Mouse (Mus musculus) myocyte (in vitro differentiated cells): ENCODE data around the gene Ky.

Experiments
- CEBPB ChIP-seq: IDR thresholded peaks from 2 replicates; pipeline ENCODE4 v1.6.1; 2011; ENCODE audit warnings: mild to moderate bottlenecking, moderate library complexity; ENCODE audit not compliant: poor library complexity, insufficient read depth, severe bottlenecking
- E2F4 ChIP-seq: IDR thresholded peaks from one replicate; pipeline ENCODE4 v1.6.1; 2011; ENCODE audit warnings: mild to moderate bottlenecking, control low read depth, moderate library complexity; ENCODE audit not compliant: insufficient read depth
- MAX ChIP-seq: IDR thresholded peaks from one replicate; pipeline ENCODE4 v1.6.1; 2011; ENCODE audit warnings: low read depth, mild to moderate bottlenecking, control low read depth
- MYOD1 ChIP-seq, 3 experiments: IDR thresholded peaks; one replicate each; pipeline ENCODE4 v1.6.1; 2011; ENCODE audit warnings: control low read depth in 2 of 3, low read depth in 2 of 3, mild to moderate bottlenecking in 2 of 3, moderate library complexity in 1 of 3; ENCODE audit not compliant: insufficient read length in 2 of 3, control insufficient read depth in 1 of 3
- MYOG ChIP-seq, 3 experiments: IDR thresholded peaks; one replicate each; pipeline ENCODE4 v1.6.1; 2011; ENCODE audit warnings: control low read depth in 2 of 3, low read depth in 2 of 3, mild to moderate bottlenecking in 2 of 3; ENCODE audit not compliant: insufficient read length in 2 of 3, control insufficient read depth in 1 of 3, insufficient read depth in 1 of 3
- POLR2A ChIP-seq: IDR thresholded peaks from one replicate; pipeline ENCODE4 v1.6.1; 2011; ENCODE audit warnings: low read depth, mild to moderate bottlenecking, control low read depth, moderate library complexity; ENCODE audit not compliant: insufficient read length
- POLR2AphosphoS2 ChIP-seq: IDR thresholded peaks from one replicate; pipeline ENCODE4 v1.6.1; 2011; ENCODE audit warnings: low read depth, control low read depth; ENCODE audit not compliant: insufficient read length
- TCF12 ChIP-seq: IDR thresholded peaks from one replicate; pipeline ENCODE4 v1.6.1; 2011; ENCODE audit warnings: mild to moderate bottlenecking, control low read depth; ENCODE audit not compliant: poor library complexity, insufficient read depth, severe bottlenecking
- USF1 ChIP-seq: IDR thresholded peaks from one replicate; pipeline ENCODE4 v1.6.1; 2011; ENCODE audit warnings: low read depth, mild to moderate bottlenecking, control low read depth, moderate library complexity

DNA sequence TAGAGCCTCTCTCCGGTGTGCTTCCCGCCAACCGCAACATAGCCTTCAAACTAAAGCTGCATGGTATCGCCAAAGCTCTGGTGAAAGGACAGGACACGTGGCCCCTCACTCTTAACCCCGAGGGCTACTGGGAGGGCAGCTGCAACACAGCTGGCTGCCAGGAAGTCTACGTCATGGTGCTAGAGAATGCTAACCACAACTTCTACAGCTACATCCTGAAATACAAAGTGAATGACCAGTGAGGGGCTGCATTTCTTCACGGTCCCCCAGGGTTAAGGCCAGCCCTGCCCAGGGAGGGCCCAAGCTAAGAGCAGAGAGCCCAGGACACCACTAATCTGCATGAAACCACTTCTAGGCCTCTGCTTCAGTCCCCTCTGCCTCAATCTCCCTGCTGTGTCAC is 37.0 kb downstream of the Ky start:
- TF ChIP-seq MYOD1 (IDR thresholded peaks at IDR 0.05; ENCODE audit: control insufficient read depth in 1 of 3, insufficient read length in 2 of 3, low read depth in 2 of 3) (peak in 1 of 3 experiments; percentile 18), POLR2A (no peak), MYOG (IDR thresholded peaks at IDR 0.05; ENCODE audit: control insufficient read depth in 1 of 3, insufficient read depth in 1 of 3, insufficient read length in 2 of 3, low read depth in 2 of 3) (no peak), USF1 (no peak), CEBPB (no peak), MAX (no peak), TCF12 (no peak), POLR2AphosphoS2 (no peak), E2F4 (no peak)
